Mouse (Mus musculus) liver, adult 2 months (tissue): ENCODE results near the gene Tenm3.

Experiments
- CTCF ChIP-seq: fragments of 200-500 bp; IDR thresholded peaks from 2 replicates; pipeline ENCODE4 v1.5.1; 2011; ENCODE audit warnings: low read depth, low read length, control low read depth
- POLR2A ChIP-seq: fragments of 200-500 bp; IDR thresholded peaks from 2 replicates; pipeline ENCODE4 v1.6.1; 2011; ENCODE audit warnings: low read length, control low read depth; ENCODE audit not compliant: insufficient read depth; ENCODE audit errors: extremely low read depth

- TF ChIP-seq CTCF (no peak), POLR2A (no peak)
These were observed 40.7 kb downstream of the Tenm3 start for GRCm38 (mm10) chr8:48803070-48803469.
